Mouse (Mus musculus) ovary, postnatal 10 days (tissue): ENCODE measurements around the gene Cfap74.
A peak's percentile ranks its signal among the peaks of the same experiment; 100 is the strongest.
"Not testable (repeated sequence)": the region's sequence is repeated elsewhere in the genome, so short reads cannot be mapped to it uniquely, and the experiment has no call there.

Experiments
- DNase-seq: peaks from one replicate; pipeline ENCODE4 v3.0.0; 2022; ENCODE audit warnings: low spot score

Cfap74 gene

GRCm38 (mm10) chr4:155469590-155470262, 60.7 kb downstream of the Cfap74 start:
- no peak for DNase-seq

- DNase-seq: no peak
These were observed 61.4 kb downstream of the Cfap74 start for GRCm38 (mm10) chr4:155470263-155470953.

- DNase-seq: no peak
These were observed 62.0 kb downstream of the Cfap74 start for GRCm38 (mm10) chr4:155470997-155471396.

- no peak for DNase-seq
These were observed 62.4 kb downstream of the Cfap74 start for GRCm38 (mm10) chr4:155471406-155471805.

GRCm38 (mm10) chr4:155472716-155473290, 63.8 kb downstream of the Cfap74 start:
- DNase-seq: no peak

- no peak for DNase-seq
These were observed 64.3 kb downstream of the Cfap74 start for GRCm38 (mm10) chr4:155473319-155473718.

- not testable (repeated sequence) for DNase-seq
These were observed 64.8 kb downstream of the Cfap74 start for GRCm38 (mm10) chr4:155473796-155474195.

GRCm38 (mm10) chr4:155481381-155482124, 72.6 kb downstream of the Cfap74 start:
- DNase-seq: peak; percentile 65

GRCm38 (mm10) chr4:155482125-155482480, 73.1 kb downstream of the Cfap74 start:
- no peak for DNase-seq

GRCm38 (mm10) chr4:155482733-155483540, 73.9 kb downstream of the Cfap74 start:
- DNase-seq: no peak

- DNase-seq: no peak
These were observed 76.5 kb downstream of the Cfap74 start for GRCm38 (mm10) chr4:155485521-155485920.

GRCm38 (mm10) chr4:155487746-155488145, 78.8 kb downstream of the Cfap74 start:
- DNase-seq: no peak

GRCm38 (mm10) chr4:155488232-155489025, 79.4 kb downstream of the Cfap74 start:
- DNase-seq: no peak

- no peak for DNase-seq
These were observed 80.3 kb downstream of the Cfap74 start for GRCm38 (mm10) chr4:155489101-155489970.

- no peak for DNase-seq
These were observed 81.5 kb downstream of the Cfap74 start for GRCm38 (mm10) chr4:155490456-155490855.

GRCm38 (mm10) chr4:155490990-155491504, 82.1 kb downstream of the Cfap74 start, which contains the start of gene Gnb1:
Gnb1 (plus strand) TSS chr4:155491361.
- peak; percentile 89 for DNase-seq

- DNase-seq: no peak
These were observed 82.6 kb downstream of the Cfap74 start for GRCm38 (mm10) chr4:155491529-155492130.

GRCm38 (mm10) chr4:155492131-155492633, 83.2 kb downstream of the Cfap74 start:
- no peak for DNase-seq

- no peak for DNase-seq
These were observed 85.9 kb downstream of the Cfap74 start for GRCm38 (mm10) chr4:155494891-155495290.
